Mouse (Mus musculus) G1E (cell line): ENCODE measurements at regions not wholly inside any gene's neighbourhood (a gene's known extent, or its start where the extent isn't known, plus 50 kb on each side); places are given as distances from the start of the nearest gene placed in this dataset.

Experiments used
- ATAC-seq: 2 replicates; pipeline ENCODE4 v1.8.0; 2016; ENCODE audit warnings: mild to moderate bottlenecking; ENCODE audit not compliant: insufficient number of reproducible peaks, poor library complexity, low FRiP score, severe bottlenecking; ENCODE audit errors: extremely low read depth
- DNase-seq: peaks from one replicate; pipeline ENCODE4 v3.0.0; 2012; ENCODE audit warnings: low spot score
- H3K27me3 ChIP-seq: 2 replicates; pipeline ENCODE4 v1.6.1; 2012; ENCODE audit warnings: mild to moderate bottlenecking, low read length, inconsistent platforms; ENCODE audit not compliant: insufficient read depth
- H3K36me3 ChIP-seq: replicated peaks from 2 replicates; pipeline ENCODE3; 2012; ENCODE audit warnings: mild to moderate bottlenecking, inconsistent platforms
- H3K4me1 ChIP-seq: 2 replicates; pipeline ENCODE4 v1.6.1; 2012; ENCODE audit warnings: low read depth, low read length, inconsistent platforms, mixed read lengths; ENCODE audit not compliant: insufficient read depth
- H3K4me3 ChIP-seq: 2 replicates; pipeline ENCODE4 v1.5.1; 2012; ENCODE audit warnings: low read depth, mild to moderate bottlenecking, inconsistent platforms, low read length, moderate library complexity, mixed read lengths
- H3K9me3 ChIP-seq: replicated peaks from 2 replicates; pipeline ENCODE4 v1.6.1; 2012; ENCODE audit warnings: inconsistent platforms
- CTCF ChIP-seq: IDR thresholded peaks from 2 replicates; pipeline ENCODE4 v1.5.1; 2012; ENCODE audit warnings: low read depth, low read length, inconsistent platforms, mixed read lengths
- GATA1 ChIP-seq: IDR thresholded peaks from 2 replicates; pipeline ENCODE4 v1.6.1; 2012; ENCODE audit warnings: borderline replicate concordance, low read length, inconsistent platforms, mixed read lengths
- GATA2 ChIP-seq: IDR thresholded peaks from 2 replicates; pipeline ENCODE4 v1.6.1; 2012; ENCODE audit warnings: low read depth, low read length, inconsistent platforms, borderline replicate concordance
- POLR2AphosphoS5 ChIP-seq: IDR thresholded peaks from 2 replicates; pipeline ENCODE4 v1.6.1; 2012; ENCODE audit warnings: low read depth, low read length, inconsistent platforms; ENCODE audit not compliant: insufficient replicate concordance
- TAL1 ChIP-seq: conservative IDR thresholded peaks from 2 replicates; pipeline ENCODE4 v1.6.1; 2012; ENCODE audit warnings: low read depth, low read length, inconsistent platforms, mixed read lengths

- Histone ChIP-seq H3K27me3 (peaks cover 48% of the 10 kb centered on the region), H3K4me1 (peaks cover 26% of the 10 kb centered on the region), H3K9me3 (no peaks in the 10 kb centered on the region), H3K36me3 (no peaks in the 10 kb centered on the region), H3K4me3 (no peak overlapping the region)
- no peak for DNase-seq
- no peak for ATAC-seq
- TF ChIP-seq POLR2AphosphoS5 (no peak), TAL1 (no peak), CTCF (no peak), GATA2 (no peak), GATA1 (no peak)
These were observed 64.9 kb upstream of the Bod1 start for GRCm38 (mm10) chr11:31736556-31737089.

- TF ChIP-seq GATA2 (no peak), POLR2AphosphoS5 (no peak), GATA1 (no peak), TAL1 (no peak), CTCF (no peak)
- Histone ChIP-seq H3K36me3 (no peaks in the 10 kb centered on the region), H3K4me3 (no peak overlapping the region), H3K4me1 (peaks cover 11% of the 10 kb centered on the region), H3K27me3 (peaks cover 51% of the 10 kb centered on the region), H3K9me3 (no peaks in the 10 kb centered on the region)
- ATAC-seq (no peak), DNase-seq (no peak)
These were observed 66.7 kb upstream of the Bod1 start for GRCm38 (mm10) chr11:31738148-31739021.

DNA sequence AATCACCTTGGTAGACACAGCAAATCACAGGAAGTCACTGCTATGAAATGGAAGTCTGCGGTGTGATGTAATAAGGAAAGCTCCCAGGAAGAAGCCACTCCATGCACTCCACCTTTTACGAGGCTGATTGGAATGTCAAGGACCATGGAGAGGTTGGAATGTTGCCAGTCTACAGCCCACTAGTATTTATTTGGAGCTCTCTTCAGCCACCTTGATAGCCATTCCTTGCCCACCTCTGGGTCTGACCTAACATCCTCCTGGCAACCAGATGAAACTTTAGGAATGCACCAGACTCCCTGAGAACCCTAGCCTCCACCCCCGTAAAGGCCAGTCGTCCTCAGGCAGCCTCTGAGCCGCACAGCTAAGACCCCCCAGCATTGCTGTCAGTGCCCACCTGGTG is 68.7 kb upstream of the Bod1 start:
- Histone ChIP-seq H3K36me3 (no peaks in the 10 kb centered on the region), H3K9me3 (no peaks in the 10 kb centered on the region), H3K27me3 (peaks cover 61% of the 10 kb centered on the region), H3K4me1 (peaks cover 2% of the 10 kb centered on the region; the same call in 1 of the 2 replicates), H3K4me3 (no peak overlapping the region)
- ATAC-seq (no peak), DNase-seq (no peak)
- TF ChIP-seq GATA1 = no peak
- TF ChIP-seq POLR2AphosphoS5 = no peak
- TF ChIP-seq CTCF = no peak
- TF ChIP-seq TAL1 = no peak
- no peak for TF ChIP-seq GATA2

DNA sequence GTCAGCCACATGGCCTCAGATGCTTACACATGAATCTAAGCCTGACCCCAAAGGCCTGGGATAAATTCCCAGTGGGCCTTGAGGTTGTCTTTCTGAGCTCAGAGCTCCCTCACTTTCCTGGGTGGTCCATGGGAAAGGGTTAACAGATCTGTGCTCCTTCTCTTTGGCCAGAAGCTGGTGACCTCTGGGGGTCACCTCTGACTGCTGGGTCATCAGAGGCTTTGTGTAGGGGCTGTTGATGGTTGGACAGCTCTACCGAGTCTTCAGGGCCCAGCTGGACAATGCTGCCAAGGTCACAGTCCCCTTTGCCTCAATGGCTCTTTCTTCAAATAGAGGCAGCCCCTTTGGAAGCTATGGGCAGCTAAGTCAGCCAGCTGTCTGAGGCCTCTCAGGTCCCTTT is 70.5 kb upstream of the Bod1 start:
- peaks cover 72% of the 10 kb centered on the region for H3K27me3 ChIP-seq
- H3K4me3 ChIP-seq = no peak overlapping the region
- H3K36me3 ChIP-seq = no peaks in the 10 kb centered on the region
- DNase-seq (no peak), ATAC-seq (no peak)
- no peaks in the 10 kb centered on the region for H3K9me3 ChIP-seq
- H3K4me1 ChIP-seq = no peaks in the 10 kb centered on the region
- no peak for TF ChIP-seq CTCF
- TF ChIP-seq GATA2 = no peak
- TF ChIP-seq TAL1 = no peak
- no peak for TF ChIP-seq POLR2AphosphoS5
- TF ChIP-seq GATA1 = no peak

GRCm38 (mm10) chr11:31744076-31744785 is 72.5 kb upstream of the Bod1 start:
- no peak for TF ChIP-seq GATA1
- no peak for TF ChIP-seq POLR2AphosphoS5
- no peaks in the 10 kb centered on the region for H3K36me3 ChIP-seq
- H3K27me3 ChIP-seq = peaks cover 84% of the 10 kb centered on the region
- ATAC-seq (no peak), DNase-seq (no peak)
- H3K4me3 ChIP-seq = no peak overlapping the region
- H3K9me3 ChIP-seq = no peaks in the 10 kb centered on the region
- H3K4me1 ChIP-seq = no peaks in the 10 kb centered on the region
